Mouse (Mus musculus) lung, adult 2 months (tissue): ENCODE measurements at regions not wholly inside any gene's neighbourhood (a gene's known extent, or its start where the extent isn't known, plus 50 kb on each side); places are given as distances from the start of the nearest gene placed in this dataset.

Experiments used
- CTCF ChIP-seq: fragments of 200-500 bp; IDR thresholded peaks from 2 replicates; pipeline ENCODE4 v1.5.1; 2011; ENCODE audit warnings: mild to moderate bottlenecking, low read length, control low read depth; ENCODE audit not compliant: insufficient read depth
- POLR2A ChIP-seq: fragments of 200-500 bp; IDR thresholded peaks from 2 replicates; pipeline ENCODE4 v1.6.1; 2011; ENCODE audit warnings: low read depth, mild to moderate bottlenecking, control low read depth, low read length, borderline replicate concordance; ENCODE audit errors: extremely low read depth

GRCm38 (mm10) chr8:92216176-92216575 is 141.2 kb upstream of the Irx5 start:
- no peak for TF ChIP-seq POLR2A
- no peak for TF ChIP-seq CTCF
